Mouse (Mus musculus) ES-E14 (cell line): ENCODE results near the gene Cog5.

Experiments
- CHD2 ChIP-seq: IDR thresholded peaks from 2 replicates; pipeline ENCODE4 v1.6.1; 2014; ENCODE audit warnings: mild to moderate bottlenecking, low read depth, low read length, inconsistent platforms
- HCFC1 ChIP-seq: IDR thresholded peaks from 2 replicates; pipeline ENCODE4 v1.6.1; 2012; ENCODE audit warnings: low read length, inconsistent platforms, borderline replicate concordance; ENCODE audit not compliant: insufficient read depth
- MAFK ChIP-seq: IDR thresholded peaks from 2 replicates; pipeline ENCODE4 v1.6.1; 2014; ENCODE audit warnings: mild to moderate bottlenecking, low read depth, low read length, inconsistent platforms; ENCODE audit not compliant: insufficient read depth
- ZC3H11A ChIP-seq: IDR thresholded peaks from 2 replicates; pipeline ENCODE4 v1.6.1; 2012; ENCODE audit warnings: low read depth, mild to moderate bottlenecking, inconsistent platforms, low read length, borderline replicate concordance
- ZNF384 ChIP-seq: IDR thresholded peaks from 2 replicates; pipeline ENCODE4 v1.6.1; 2012; ENCODE audit warnings: low read depth, low read length, inconsistent platforms

DNA sequence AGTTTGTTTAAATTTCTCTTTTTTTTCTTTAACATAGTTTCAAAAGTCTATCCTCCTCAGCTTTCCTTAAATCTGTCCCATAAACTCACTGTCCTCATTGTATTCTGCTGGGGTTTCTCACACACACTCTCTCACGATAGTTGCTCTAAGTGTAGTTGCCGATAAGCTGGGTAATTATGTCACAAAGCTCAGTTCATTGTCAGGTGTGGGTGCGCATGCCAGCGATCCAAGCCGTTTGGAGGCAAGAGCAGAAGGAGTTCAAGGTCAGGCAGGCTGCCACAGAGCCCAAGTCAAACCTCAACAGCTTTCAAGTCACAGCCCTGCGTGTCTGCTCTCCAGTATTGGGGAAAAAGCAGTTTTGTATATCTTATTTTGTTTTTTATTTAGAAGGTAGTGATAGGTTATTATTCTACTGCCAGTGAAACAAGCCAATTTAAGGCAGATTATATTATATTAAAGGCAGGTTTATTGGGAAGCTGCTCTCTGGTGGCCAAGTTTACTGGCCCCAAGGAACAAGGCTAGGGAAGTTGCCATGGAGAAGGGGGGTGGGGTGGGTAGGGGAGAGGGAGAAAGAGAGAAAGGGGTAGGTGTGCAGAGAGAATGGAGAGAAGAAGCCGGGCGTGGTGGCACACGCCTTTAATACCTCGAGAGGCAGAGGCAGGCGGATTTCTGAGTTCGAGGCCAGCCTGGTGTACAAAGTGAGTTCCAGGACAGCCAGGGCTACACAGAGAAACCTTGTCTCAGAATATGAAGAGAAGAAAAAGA, 71.0 kb downstream of the Cog5 start:
- TF ChIP-seq ZC3H11A (no peak), CHD2 (no peak), HCFC1 (no peak), MAFK (no peak), ZNF384 (no peak)
